Mouse (Mus musculus): ENCODE measurements around the gene Gm12216.

- no peak for TF ChIP-seq CTCF (IDR thresholded peaks at IDR 0.05; ENCODE audit: low read depth, low read length)
- TF ChIP-seq POLR2A (IDR thresholded peaks at IDR 0.05; ENCODE audit: insufficient read depth, low read length): no peak
Observed at GRCm38 (mm10) chr11:53908686-53909085, 49.6 kb upstream of the Gm12216 start.
